In genomic region chr1:177014346-177014745, GRCm38 (mm10) we compare ENCODE assay signal across 8 mouse cellular contexts.
DNase-seq lines count a peak whose midpoint lies in the region; ATAC-seq and TF ChIP-seq lines count a peak whose summit lies in the region.

No protein-coding gene starts in this region.

- peak in 1 of 2 experiments; percentile 33 for DNase-seq in cerebellum, adult 2 months
- DNase-seq in cerebellum, postnatal 14 days = no peak
- no peak for DNase-seq in neural tube, embryonic 10.5 days (ENCODE audit: extremely low spot score, low spot score)
- DNase-seq in hindbrain, embryonic 14.5 days (ENCODE audit: low spot score) = no peak
- no peak for DNase-seq in stomach, postnatal 0 days (ENCODE audit: low spot score)
- no peak for DNase-seq in urinary bladder, adult 18-20 months (ENCODE audit: low spot score in 2 of 2)
- DNase-seq in cerebellum, adult 9-11 months = no peak

- no peak for TF ChIP-seq EP300 in stomach, postnatal 0 days (optimal IDR thresholded peaks at IDR 0.05)

- H3K9me3 ChIP-seq in neural tube, embryonic 13.5 days = no peaks in the 10 kb centered on the region
- no peaks in the 10 kb centered on the region for H3K9me3 ChIP-seq in hindbrain, embryonic 14.5 days (ENCODE audit: control insufficient read depth, low read length)
- H3K9me3 ChIP-seq in stomach, postnatal 0 days (ENCODE audit: control insufficient read depth, low read length) = no peaks in the 10 kb centered on the region

- no peak for ATAC-seq in neural tube, embryonic 13.5 days (ENCODE audit: low read depth)
- peak; percentile 32; the same call in 1 of the 2 replicates for ATAC-seq in hindbrain, embryonic 14.5 days (ENCODE audit: low FRiP score)
- peak; percentile 54; the same call in 1 of the 2 replicates for ATAC-seq in stomach, postnatal 0 days (ENCODE audit: low FRiP score, low TSS enrichment)

- H3K36me3 ChIP-seq in neural tube, embryonic 13.5 days = peaks cover 7% of the 10 kb centered on the region; the same call in 1 of the 2 replicates
- H3K36me3 ChIP-seq in hindbrain, embryonic 14.5 days (replicated peaks; ENCODE audit: control insufficient read depth, insufficient read depth) = no peaks in the 10 kb centered on the region
- no peaks in the 10 kb centered on the region for H3K36me3 ChIP-seq in stomach, postnatal 0 days (ENCODE audit: control insufficient read depth, insufficient read depth, low read length)

- no peak overlapping the region for H3K4me3 ChIP-seq in cerebellum, adult 2 months (replicated peaks; ENCODE audit: insufficient read depth, low read depth, low read length)
- no peak overlapping the region for H3K4me3 ChIP-seq in neural tube, embryonic 13.5 days
- no peak overlapping the region for H3K4me3 ChIP-seq in hindbrain, embryonic 14.5 days (replicated peaks; ENCODE audit: low read length)
- no peak overlapping the region for H3K4me3 ChIP-seq in stomach, postnatal 0 days (ENCODE audit: low read depth, low read length)

- no peak for TF ChIP-seq POLR2A in cerebellum, adult 2 months (IDR thresholded peaks at IDR 0.05; ENCODE audit: borderline replicate concordance, insufficient read depth, low read length)

- 13% methylated on average over 2 of the region's 2 CpGs for WGBS in cerebellum, adult 2 months
- WGBS in neural tube, embryonic 13.5 days = 71% methylated on average over 2 of the region's 2 CpGs
- WGBS in hindbrain, embryonic 14.5 days = 60% methylated on average over 2 of the region's 2 CpGs
- 33% methylated on average over 2 of the region's 2 CpGs for WGBS in stomach, postnatal 0 days

- TF ChIP-seq CTCF in cerebellum, adult 2 months (IDR thresholded peaks at IDR 0.05; ENCODE audit: borderline replicate concordance, insufficient read depth, low read depth, low read length) = no peak
- TF ChIP-seq CTCF in stomach, postnatal 0 days (IDR thresholded peaks at IDR 0.05; ENCODE audit: low read depth) = no peak

- peaks cover 23% of the 10 kb centered on the region for H3K4me1 ChIP-seq in cerebellum, adult 2 months (ENCODE audit: control insufficient read depth, insufficient read depth, low read length)
- peaks cover 42% of the 10 kb centered on the region for H3K4me1 ChIP-seq in neural tube, embryonic 13.5 days (replicated peaks)
- peaks cover 21% of the 10 kb centered on the region for H3K4me1 ChIP-seq in hindbrain, embryonic 14.5 days (replicated peaks; ENCODE audit: control insufficient read depth, insufficient read depth, low read length)
- 0 out of 2 replicates have a peak, but pooled peaks cover 2% of the 10 kb centered on the region for H3K4me1 ChIP-seq in stomach, postnatal 0 days (replicated peaks; ENCODE audit: control insufficient read depth, insufficient read depth)

- no peak overlapping the region for H3K4me2 ChIP-seq in neural tube, embryonic 13.5 days
- H3K4me2 ChIP-seq in hindbrain, embryonic 14.5 days (replicated peaks) = no peak overlapping the region
- no peak overlapping the region for H3K4me2 ChIP-seq in stomach, postnatal 0 days (replicated peaks; ENCODE audit: low read depth)

- no peak overlapping the region for H3K9ac ChIP-seq in neural tube, embryonic 13.5 days
- H3K9ac ChIP-seq in hindbrain, embryonic 14.5 days = no peak overlapping the region
- H3K9ac ChIP-seq in stomach, postnatal 0 days (ENCODE audit: low read length) = no peak overlapping the region

- no peaks in the 10 kb centered on the region for H3K27me3 ChIP-seq in cerebellum, adult 2 months (ENCODE audit: control insufficient read depth, insufficient read depth, low read length)
- no peaks in the 10 kb centered on the region for H3K27me3 ChIP-seq in neural tube, embryonic 13.5 days
- H3K27me3 ChIP-seq in hindbrain, embryonic 14.5 days (ENCODE audit: control insufficient read depth, insufficient read depth, low read length) = no peaks in the 10 kb centered on the region
- no peaks in the 10 kb centered on the region for H3K27me3 ChIP-seq in stomach, postnatal 0 days (ENCODE audit: control insufficient read depth, insufficient read depth, low read length)

- peak overlapping the region; percentile 32 for H3K27ac ChIP-seq in cerebellum, adult 2 months (ENCODE audit: insufficient read depth, low read length)
- 0 out of 2 replicates have a peak overlapping the region, but pooled peaks have one; percentile 7 for H3K27ac ChIP-seq in neural tube, embryonic 13.5 days (replicated peaks)
- H3K27ac ChIP-seq in hindbrain, embryonic 14.5 days = peak overlapping the region; percentile 49; the same call in 1 of the 2 replicates
- peak overlapping the region; percentile 53; the same call in 1 of the 2 replicates for H3K27ac ChIP-seq in stomach, postnatal 0 days (replicated peaks)
